Mouse (Mus musculus) thymus, postnatal 36 days (tissue): Measurements from ENCODE around the gene Ccdc170.
A peak's percentile ranks its signal among the peaks of the same experiment; 100 is the strongest.
"Not testable (repeated sequence)": the region's sequence is repeated elsewhere in the genome, so short reads cannot be mapped to it uniquely, and the experiment has no call there.

Experiments
- DNase-seq, 2 experiments: peaks; one replicate each; pipeline ENCODE4 v3.0.0; 2022; ENCODE audit warnings: mixed read lengths in 2 of 2

The Ccdc170 gene

GRCm38 (mm10) chr10:4601612-4602011 lies 119.3 kb downstream of the Ccdc170 start:
- DNase-seq: not testable (repeated sequence)

GRCm38 (mm10) chr10:4602466-4602865 lies 120.2 kb downstream of the Ccdc170 start:
- no peak for DNase-seq

GRCm38 (mm10) chr10:4604527-4605209 lies 122.4 kb downstream of the Ccdc170 start:
- DNase-seq: no peak

GRCm38 (mm10) chr10:4610234-4610633 lies 127.9 kb downstream of the Ccdc170 start:
- DNase-seq: no peak

- peak; percentile 32 for DNase-seq
These were observed 129.3 kb downstream of the Ccdc170 start, which contains the start of gene Esr1 for GRCm38 (mm10) chr10:4611386-4612155. Gene Esr1 (plus strand): TSS chr10:4611593.
